Mouse (Mus musculus) CH12.LX (cell line): Measurements from ENCODE around the gene Palm2.

Experiments used
- BHLHE40 ChIP-seq: IDR thresholded peaks from 2 replicates; pipeline ENCODE4 v1.6.1; 2011; ENCODE audit warnings: mild to moderate bottlenecking, low read depth, low read length, improper control_type of control experiment
- CTCF ChIP-seq, 2 experiments: IDR thresholded peaks in 1 of 2; conservative IDR thresholded peaks in 1 of 2; 2 replicates each; pipeline ENCODE4 v1.5.1; 2011 to 2012; ENCODE audit warnings: low read depth in 2 of 2, low read length in 2 of 2, improper control_type of control experiment in 1 of 2, inconsistent platforms in 1 of 2, mild to moderate bottlenecking in 1 of 2, moderate library complexity in 1 of 2
- E2F4 ChIP-seq: IDR thresholded peaks from 2 replicates; pipeline ENCODE4 v1.6.1; 2011; ENCODE audit warnings: low read depth, low read length, improper control_type of control experiment; ENCODE audit not compliant: insufficient replicate concordance
- ELF1 ChIP-seq: IDR thresholded peaks from 2 replicates; pipeline ENCODE4 v1.6.1; 2014; ENCODE audit warnings: low read depth, mild to moderate bottlenecking, inconsistent platforms, low read length, improper control_type of control experiment
- EP300 ChIP-seq: IDR thresholded peaks from 2 replicates; pipeline ENCODE4 v1.6.1; 2011; ENCODE audit warnings: low read length, improper control_type of control experiment
- HCFC1 ChIP-seq: IDR thresholded peaks from 2 replicates; pipeline ENCODE4 v1.6.1; 2012; ENCODE audit warnings: low read depth, mild to moderate bottlenecking, inconsistent platforms, low read length, improper control_type of control experiment
- JUND ChIP-seq: conservative IDR thresholded peaks from 2 replicates; pipeline ENCODE4 v1.6.1; 2011; ENCODE audit warnings: low read depth, low read length, improper control_type of control experiment
- MXI1 ChIP-seq: IDR thresholded peaks from 2 replicates; pipeline ENCODE4 v1.6.1; 2011; ENCODE audit warnings: mild to moderate bottlenecking, low read depth, low read length, improper control_type of control experiment
- NRF1 ChIP-seq: IDR thresholded peaks from 2 replicates; pipeline ENCODE4 v1.6.1; 2014; ENCODE audit warnings: low read depth, mild to moderate bottlenecking, inconsistent platforms, low read length, improper control_type of control experiment, moderate library complexity
- POLR2A ChIP-seq: IDR thresholded peaks from 2 replicates; pipeline ENCODE4 v1.6.1; 2011; ENCODE audit warnings: low read depth, mild to moderate bottlenecking, improper control_type of control experiment, low read length
- USF1 ChIP-seq: IDR thresholded peaks from 2 replicates; pipeline ENCODE4 v1.6.1; 2014; ENCODE audit warnings: low read depth, mild to moderate bottlenecking, inconsistent platforms, low read length, improper control_type of control experiment
- ZMIZ1 ChIP-seq: IDR thresholded peaks from 2 replicates; pipeline ENCODE4 v1.6.1; 2012; ENCODE audit warnings: low read depth, mild to moderate bottlenecking, inconsistent platforms, low read length, improper control_type of control experiment

GRCm38 (mm10) chr4:57452661-57453060 lies 18.6 kb downstream of the Palm2 start:
- TF ChIP-seq ELF1 (no peak), POLR2A (no peak), NRF1 (no peak), JUND (no peak), MXI1 (no peak), CTCF (conservative IDR thresholded peaks at IDR 0.05 in 1 of 2, IDR thresholded peaks at IDR 0.05 in 1 of 2; ENCODE audit: low read depth in 2 of 2, low read length in 2 of 2) (no peak), USF1 (no peak), EP300 (no peak), E2F4 (no peak), HCFC1 (no peak), BHLHE40 (no peak), ZMIZ1 (no peak)
